Mouse (Mus musculus) lung, adult 2 months (tissue): ENCODE measurements at regions not wholly inside any gene's neighbourhood (a gene's known extent, or its start where the extent isn't known, plus 50 kb on each side); places are given as distances from the start of the nearest gene placed in this dataset.

Source experiments
- CTCF ChIP-seq: fragments of 200-500 bp; IDR thresholded peaks from 2 replicates; pipeline ENCODE4 v1.5.1; 2011; ENCODE audit warnings: mild to moderate bottlenecking, low read length, control low read depth; ENCODE audit not compliant: insufficient read depth
- POLR2A ChIP-seq: fragments of 200-500 bp; IDR thresholded peaks from 2 replicates; pipeline ENCODE4 v1.6.1; 2011; ENCODE audit warnings: low read depth, mild to moderate bottlenecking, control low read depth, low read length, borderline replicate concordance; ENCODE audit errors: extremely low read depth

DNA sequence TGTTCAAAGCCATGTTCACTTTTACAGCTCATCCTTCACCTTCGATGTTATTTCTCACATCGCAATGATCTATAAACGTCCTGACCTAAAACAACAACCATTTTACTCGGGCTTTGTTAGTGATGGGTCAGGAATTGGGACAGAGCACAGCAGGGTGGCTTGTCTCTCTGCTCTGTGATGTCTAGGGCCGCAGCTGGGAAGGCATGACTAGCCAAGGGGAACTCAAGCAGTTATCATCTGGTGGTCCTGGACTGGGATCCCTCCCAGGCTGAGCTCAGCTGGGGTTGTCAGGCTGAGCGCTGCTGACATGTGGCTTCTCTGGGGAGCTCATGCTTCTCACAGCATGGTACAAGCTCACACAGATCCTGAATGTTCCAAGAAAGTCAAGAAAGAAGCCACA, 372.8 kb upstream of the Nrp1 start:
- no peak for TF ChIP-seq CTCF
- no peak for TF ChIP-seq POLR2A
